Comparison of ENCODE assay signal across 12 mouse cellular contexts in genomic region chr3:57445706-57446105, GRCm38 (mm10). TPM values are rescaled to one million over a fixed set of nuclear protein-coding genes. Genes with fewer than 3 reads are reported as not detected.
A peak's percentile ranks its signal among the peaks of the same experiment; 100 is the strongest.
DNase-seq lines count a peak whose midpoint lies in the region; ATAC-seq and TF ChIP-seq lines count a peak whose summit lies in the region.
"Had no signal": no experiment of that assay in that cellular context is flagged by ENCODE, and none has a peak within 500 bp of the region (broad histone marks: within the 10 kb centered on the region; RNA-seq: fewer than 3 reads in every experiment).

No protein-coding gene starts in this region.

- DNase-seq in heart, embryonic 10.5 days (ENCODE audit: low spot score) = no peak
- peak; percentile 24 for DNase-seq in urinary bladder, postnatal 14 days (ENCODE audit: low spot score)
- no peak for DNase-seq in urinary bladder, postnatal 4 days (ENCODE audit: low spot score in 2 of 2)
- peak; percentile 80 to 82 for DNase-seq in kidney, postnatal 25 days
- peak; percentile 38 for DNase-seq in stomach, postnatal 0 days (ENCODE audit: low spot score)
- DNase-seq in cerebellum, adult 2 months = no peak
- no peak for DNase-seq in right cerebral cortex, postnatal 36 days (ENCODE audit: low spot score in 2 of 2)
- DNase-seq: right cerebral cortex, adult 18-20 months; thymus, postnatal 4 days had no signal

- H3K36me3 ChIP-seq in heart, embryonic 15.5 days = no peaks in the 10 kb centered on the region
- H3K36me3 ChIP-seq in heart, embryonic 10.5 days = no peaks in the 10 kb centered on the region
- H3K36me3 ChIP-seq in stomach, postnatal 0 days (ENCODE audit: control insufficient read depth, insufficient read depth, low read length) = no peaks in the 10 kb centered on the region
- H3K36me3 ChIP-seq: embryonic facial prominence, embryonic 15.5 days; midbrain, embryonic 13.5 days had no signal

- WGBS in heart, embryonic 15.5 days = 33% methylated on average over 3 of the region's 3 CpGs
- WGBS in heart, embryonic 10.5 days = 57% methylated on average over 3 of the region's 3 CpGs
- WGBS in stomach, postnatal 0 days = 24% methylated on average over 3 of the region's 3 CpGs
- 35% methylated on average over 3 of the region's 3 CpGs for WGBS in cerebellum, adult 2 months

- TF ChIP-seq EP300 in stomach, postnatal 0 days (optimal IDR thresholded peaks at IDR 0.05) = no peak

- no peak for ATAC-seq in heart, embryonic 15.5 days (replicated peaks; ENCODE audit: insufficient number of reproducible peaks, insufficient read depth, low FRiP score, low read depth)
- no peak for ATAC-seq in stomach, postnatal 0 days (ENCODE audit: low FRiP score, low TSS enrichment)
- ATAC-seq: midbrain, embryonic 13.5 days had no signal

- H3K9me3 ChIP-seq in heart, embryonic 15.5 days (replicated peaks) = no peaks in the 10 kb centered on the region
- H3K9me3 ChIP-seq in heart, embryonic 10.5 days = no peaks in the 10 kb centered on the region
- no peaks in the 10 kb centered on the region for H3K9me3 ChIP-seq in stomach, postnatal 0 days (ENCODE audit: control insufficient read depth, low read length)
- H3K9me3 ChIP-seq: embryonic facial prominence, embryonic 15.5 days; midbrain, embryonic 13.5 days had no signal

- peak overlapping the region; percentile 75 for H3K27ac ChIP-seq in heart, embryonic 15.5 days
- no peak overlapping the region for H3K27ac ChIP-seq in heart, embryonic 10.5 days
- H3K27ac ChIP-seq in stomach, postnatal 0 days (replicated peaks) = no peak overlapping the region
- no peak overlapping the region for H3K27ac ChIP-seq in cerebellum, adult 2 months (ENCODE audit: insufficient read depth, low read length)
- H3K27ac ChIP-seq: embryonic facial prominence, embryonic 15.5 days; midbrain, embryonic 13.5 days had no signal

- TF ChIP-seq CTCF in stomach, postnatal 0 days (IDR thresholded peaks at IDR 0.05; ENCODE audit: low read depth) = no peak
- no peak for TF ChIP-seq CTCF in cerebellum, adult 2 months (IDR thresholded peaks at IDR 0.05; ENCODE audit: borderline replicate concordance, insufficient read depth, low read depth, low read length)

- TF ChIP-seq POLR2A in cerebellum, adult 2 months (IDR thresholded peaks at IDR 0.05; ENCODE audit: borderline replicate concordance, insufficient read depth, low read length) = no peak

- H3K27me3 ChIP-seq in heart, embryonic 15.5 days = no peaks in the 10 kb centered on the region
- no peaks in the 10 kb centered on the region for H3K27me3 ChIP-seq in heart, embryonic 10.5 days (ENCODE audit: insufficient read depth, poor library complexity, severe bottlenecking)
- H3K27me3 ChIP-seq in stomach, postnatal 0 days (ENCODE audit: control insufficient read depth, insufficient read depth, low read length) = no peaks in the 10 kb centered on the region
- H3K27me3 ChIP-seq in cerebellum, adult 2 months (ENCODE audit: control insufficient read depth, insufficient read depth, low read length) = no peaks in the 10 kb centered on the region
- H3K27me3 ChIP-seq: embryonic facial prominence, embryonic 15.5 days; midbrain, embryonic 13.5 days had no signal

- H3K4me2 ChIP-seq in heart, embryonic 15.5 days = no peak overlapping the region
- no peak overlapping the region for H3K4me2 ChIP-seq in stomach, postnatal 0 days (replicated peaks; ENCODE audit: low read depth)
- H3K4me2 ChIP-seq: embryonic facial prominence, embryonic 15.5 days; midbrain, embryonic 13.5 days had no signal

- no peak overlapping the region for H3K4me3 ChIP-seq in heart, embryonic 15.5 days
- no peak overlapping the region for H3K4me3 ChIP-seq in heart, embryonic 10.5 days
- H3K4me3 ChIP-seq in stomach, postnatal 0 days (ENCODE audit: low read depth, low read length) = no peak overlapping the region
- no peak overlapping the region for H3K4me3 ChIP-seq in cerebellum, adult 2 months (replicated peaks; ENCODE audit: insufficient read depth, low read depth, low read length)
- H3K4me3 ChIP-seq: embryonic facial prominence, embryonic 15.5 days; midbrain, embryonic 13.5 days had no signal

- peaks cover 20% of the 10 kb centered on the region for H3K4me1 ChIP-seq in heart, embryonic 15.5 days (replicated peaks)
- no peaks in the 10 kb centered on the region for H3K4me1 ChIP-seq in heart, embryonic 10.5 days
- no peaks in the 10 kb centered on the region for H3K4me1 ChIP-seq in stomach, postnatal 0 days (replicated peaks; ENCODE audit: control insufficient read depth, insufficient read depth)
- H3K4me1 ChIP-seq in cerebellum, adult 2 months (ENCODE audit: control insufficient read depth, insufficient read depth, low read length) = no peaks in the 10 kb centered on the region
- H3K4me1 ChIP-seq: midbrain, embryonic 13.5 days had no signal

- no peak overlapping the region for H3K9ac ChIP-seq in heart, embryonic 15.5 days
- H3K9ac ChIP-seq in stomach, postnatal 0 days (ENCODE audit: low read length) = no peak overlapping the region
- H3K9ac ChIP-seq: embryonic facial prominence, embryonic 15.5 days; midbrain, embryonic 13.5 days had no signal

RNA-seq across cellular contexts. Expression of gene Tm4sf4, which starts 20.6 kb away (rescaled TPM):
- 0.86 and 1.2 TPM in 2 replicates for polyA plus RNA-seq in heart, embryonic 15.5 days (2015; fragmentation: Nextera tagmentation; extraction: Ambion mirVana)
- polyA plus RNA-seq in heart, embryonic 10.5 days (2016; fragmentation: Nextera tagmentation; extraction: Ambion mirVana) = 0.28 and 1.5 TPM in 2 replicates
- 12.9 and 13.2 TPM in 2 replicates for polyA plus RNA-seq in stomach, postnatal 0 days (2015; fragmentation: Nextera tagmentation; extraction: Ambion mirVana)
- 0.06 TPM in 1 of 2 replicates, not detected in the other for polyA plus RNA-seq in cerebellum, adult 2 months (2012; rRNA removed)
- polyA plus RNA-seq: embryonic facial prominence, embryonic 15.5 days; midbrain, embryonic 13.5 days had no signal

Comparison
In these comparisons a context has a peak if more than half of its experiments do, and no peak if none do; other contexts are left out.
1. DNase-seq: peak in urinary bladder, postnatal 14 days (single experiment), kidney, postnatal 25 days (2 of 2) and stomach, postnatal 0 days (single experiment); none in heart, embryonic 10.5 days (single experiment), urinary bladder, postnatal 4 days (0 of 2), cerebellum, adult 2 months (0 of 2) and right cerebral cortex, postnatal 36 days (0 of 2).